Mouse (Mus musculus): ENCODE measurements around the gene Cpne9.

The Cpne9 gene

DNA sequence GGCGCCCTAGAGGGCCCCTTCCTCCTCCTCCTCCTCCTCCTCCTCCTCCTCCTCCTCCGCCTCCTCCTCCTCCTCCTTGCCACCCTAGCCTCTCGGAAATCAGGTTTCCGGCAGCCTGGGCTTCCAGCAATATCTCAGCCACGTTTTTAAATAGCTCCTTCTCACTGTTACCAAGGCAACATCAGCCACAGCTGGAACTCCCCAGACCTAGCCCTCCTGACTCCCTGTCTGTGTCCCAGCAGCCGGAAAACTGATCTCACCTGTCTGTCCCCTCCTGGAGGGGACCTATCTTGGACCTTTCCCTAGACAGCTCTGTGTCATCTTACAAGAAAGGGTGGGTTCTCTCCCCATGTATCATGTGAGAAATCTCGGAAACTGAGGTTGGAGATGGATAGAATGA lies 60.2 kb downstream of the Cpne9 start:
- no peak for DNase-seq (ENCODE audit: low spot score in 2 of 2)

DNA sequence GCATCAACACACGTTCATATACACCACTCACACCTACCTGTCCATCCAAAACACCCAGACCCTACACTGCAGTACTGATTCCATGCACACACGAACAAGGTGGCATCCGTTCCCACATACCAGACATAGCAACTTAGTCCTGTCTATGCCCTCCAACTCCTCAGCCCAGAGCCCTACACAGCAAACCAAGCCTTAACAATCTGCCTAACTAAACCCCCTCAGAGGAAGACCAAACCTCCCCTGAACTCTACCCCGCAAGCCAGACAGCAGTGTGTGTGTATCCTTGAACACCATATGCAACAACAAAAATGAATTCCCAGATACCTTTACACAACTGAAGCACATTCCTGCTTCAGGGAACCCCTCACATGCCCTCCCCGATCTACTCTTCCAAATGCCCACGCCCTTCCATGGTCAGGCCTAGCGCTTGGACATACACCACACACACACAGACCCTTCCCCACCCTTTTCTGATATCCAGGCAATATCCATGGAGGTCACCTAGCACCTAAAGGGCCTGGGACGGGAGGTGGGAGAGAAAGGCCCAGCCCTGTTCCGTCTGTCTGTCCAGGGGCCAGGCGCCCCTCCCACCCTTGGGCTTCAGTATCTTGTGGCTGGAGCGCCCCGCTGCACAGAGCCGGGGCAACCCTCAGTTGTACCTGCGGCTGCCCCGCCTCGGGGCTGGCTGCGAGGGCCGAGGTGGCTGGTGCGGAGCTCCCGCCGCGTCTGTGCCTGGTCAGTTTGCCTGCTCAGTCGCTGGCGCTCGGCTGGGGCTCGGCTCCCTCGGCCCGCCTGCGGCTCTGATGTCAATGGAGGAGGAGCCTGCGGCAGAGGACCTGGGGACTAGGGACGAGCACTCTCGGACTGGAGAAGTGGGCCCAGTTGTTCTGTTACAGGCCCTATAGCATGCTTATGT lies 61.3 kb downstream of the Cpne9 start, which contains the start of gene Camk1:
Camk1 (minus strand) TSS at position 808 of the 916 bp plus-strand sequence.
- DNase-seq (ENCODE audit: low spot score in 2 of 2): peak; percentile 52 to 79

DNA sequence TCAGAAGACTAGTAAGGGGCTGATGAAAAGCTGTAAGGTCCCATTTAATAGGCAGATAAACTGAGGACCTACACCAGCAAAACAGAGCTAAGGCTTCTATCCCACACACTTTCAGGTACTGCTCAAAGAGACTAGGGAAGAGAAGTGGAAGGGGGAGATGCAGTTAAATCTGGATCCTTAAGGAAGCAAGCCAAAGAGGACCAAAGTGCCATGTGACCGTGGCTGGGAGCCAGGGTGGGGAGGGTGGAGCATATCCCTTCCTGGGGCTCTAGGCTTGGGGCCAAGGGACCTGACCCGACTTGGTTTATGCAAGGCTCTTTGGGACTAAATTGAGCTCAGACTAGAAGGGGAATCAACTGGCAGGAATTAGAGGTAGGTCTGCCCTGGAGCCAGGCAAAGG lies 62.2 kb downstream of the Cpne9 start:
- no peak for DNase-seq (ENCODE audit: low spot score in 2 of 2)

DNA sequence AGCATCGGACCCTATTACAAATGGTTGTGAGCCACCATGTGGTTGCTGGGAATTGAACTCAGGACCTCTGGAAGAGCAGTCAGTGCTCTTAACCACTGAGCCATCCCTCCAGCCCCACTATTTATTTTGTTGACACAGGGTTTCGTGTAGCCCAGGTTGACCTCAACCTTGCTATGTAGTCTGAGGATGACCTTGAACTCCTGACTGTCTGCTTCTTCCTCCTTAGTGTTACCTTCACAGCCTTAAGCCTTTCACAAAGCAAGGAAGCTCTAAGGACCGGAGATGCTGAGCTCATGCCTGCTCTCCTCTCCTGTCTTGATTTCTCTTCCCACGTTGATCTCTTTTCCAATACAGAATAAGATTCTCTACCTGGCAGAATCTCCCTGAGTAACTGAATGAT lies 64.8 kb downstream of the Cpne9 start:
- no peak for DNase-seq (ENCODE audit: low spot score in 2 of 2)

DNA sequence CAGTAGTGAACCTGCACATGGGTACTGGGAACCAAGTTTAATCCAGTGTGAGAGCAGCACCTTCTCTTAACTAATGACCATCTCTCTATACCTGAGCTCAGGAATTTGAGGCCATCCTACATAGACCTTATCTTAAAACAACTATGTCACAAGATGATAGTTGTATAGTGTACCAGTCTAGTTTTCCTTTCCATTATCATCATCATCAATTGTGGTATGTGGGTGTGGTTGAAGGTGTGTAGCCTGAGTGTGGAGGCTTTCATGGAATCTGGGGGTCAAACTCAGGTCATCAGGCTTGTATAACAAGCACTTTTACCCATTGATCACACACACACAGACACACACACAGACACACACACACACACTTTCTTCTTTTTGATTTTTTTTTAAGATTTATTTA lies 68.4 kb downstream of the Cpne9 start:
- DNase-seq (ENCODE audit: low spot score in 2 of 2): no peak

DNA sequence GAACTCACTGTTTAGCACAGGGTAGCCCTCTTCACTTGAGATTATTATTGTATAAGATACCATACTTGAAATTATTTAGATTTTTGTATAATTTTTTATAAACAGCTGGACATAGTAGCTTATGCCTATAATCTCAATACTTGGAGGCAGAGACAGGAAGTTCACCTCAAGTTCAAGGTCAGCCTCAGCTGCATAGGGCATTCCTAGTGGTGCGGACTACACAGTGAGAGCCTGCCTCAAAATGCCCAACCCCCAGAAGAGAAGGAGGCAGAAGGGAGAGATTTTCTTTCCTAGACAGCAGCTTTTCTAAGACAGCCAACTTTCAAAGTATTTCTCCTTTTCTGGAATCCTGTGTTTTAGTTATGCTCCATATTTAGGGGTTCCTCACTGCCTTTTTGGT lies 69.1 kb downstream of the Cpne9 start:
- no peak for DNase-seq (ENCODE audit: low spot score in 2 of 2)

DNA sequence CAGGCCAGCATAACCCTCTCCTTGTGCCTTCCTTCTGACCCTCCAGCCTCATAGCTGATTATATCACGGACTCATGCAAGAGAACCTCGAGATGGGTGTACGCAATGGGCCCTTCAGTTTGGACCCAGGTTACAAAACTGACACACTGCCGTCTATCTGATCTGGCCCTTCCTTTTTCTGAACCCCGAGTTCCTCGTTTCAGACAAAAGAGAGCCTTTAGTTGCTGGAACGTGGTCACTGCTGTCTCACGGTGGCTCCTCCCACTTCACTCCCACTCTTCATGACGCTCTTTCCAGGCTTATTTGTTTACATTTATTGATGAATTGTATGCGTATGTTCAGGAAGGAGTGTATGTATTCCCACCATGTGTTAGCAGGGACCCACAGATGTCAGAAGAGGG lies 69.5 kb downstream of the Cpne9 start:
- DNase-seq (ENCODE audit: low spot score in 2 of 2): no peak

DNA sequence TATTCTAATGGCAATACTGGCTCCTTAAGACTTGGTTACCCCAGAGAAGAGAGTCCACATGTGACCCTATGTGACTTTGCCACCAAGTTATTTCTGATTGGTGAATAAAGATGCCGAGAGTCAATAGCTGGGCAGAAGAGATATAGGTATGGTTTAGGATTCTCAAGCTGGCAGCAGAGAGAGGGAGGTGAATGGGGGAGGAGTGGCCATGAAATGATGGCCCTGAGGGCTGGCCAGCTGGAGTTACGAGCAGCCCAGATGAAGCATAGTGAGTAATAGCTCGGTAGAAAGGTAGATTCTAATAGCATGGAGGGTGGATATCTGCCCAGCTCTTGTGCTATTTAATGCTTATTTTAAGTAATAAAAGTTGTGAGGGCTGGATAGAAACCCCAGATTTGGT lies 70.7 kb downstream of the Cpne9 start:
- no peak for DNase-seq (ENCODE audit: low spot score in 2 of 2)

DNA sequence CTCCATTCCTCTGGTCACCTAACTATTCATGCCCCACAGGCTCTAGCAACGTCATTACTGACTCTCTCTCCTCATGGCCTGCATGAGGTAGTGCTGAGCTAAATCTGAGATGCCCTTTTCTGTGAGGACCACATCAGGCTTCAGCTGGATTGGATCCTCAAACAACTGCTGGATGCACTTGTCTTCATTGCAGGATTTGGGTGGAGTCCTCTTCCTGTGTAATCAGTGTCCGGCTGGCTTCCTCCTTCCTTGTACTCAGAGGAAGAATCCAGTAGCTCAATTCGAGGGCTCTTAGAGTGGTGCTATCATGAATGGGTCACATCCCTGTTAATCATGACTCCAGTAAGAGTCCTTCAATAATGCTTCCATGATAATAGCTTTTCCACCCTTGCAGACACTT lies 71.6 kb downstream of the Cpne9 start:
- DNase-seq (ENCODE audit: low spot score in 2 of 2): no peak
